Mouse (Mus musculus) limb, embryonic 11.5 days (tissue): ENCODE measurements around the gene Trp63. TPM values are rescaled to one million over a fixed set of nuclear protein-coding genes. Genes with fewer than 3 reads are reported as not detected.

Experiments
- ATAC-seq: fragments of 200-750 bp; cut with Nextera tagmentation; 2 replicates; pipeline ENCODE4 v1.8.0; 2017; ENCODE audit warnings: low read depth; ENCODE audit not compliant: insufficient number of reproducible peaks, low FRiP score, low TSS enrichment
- DNase-seq: peaks from one replicate; pipeline ENCODE4 v3.0.0-alpha.2; 2015; ENCODE audit warnings: low spot score
- H3K27ac ChIP-seq: fragments of 300-500 bp; sonication (generic); replicated peaks from 2 replicates; pipeline ENCODE4 v1.5.1; 2014; ENCODE audit warnings: low read depth, mild to moderate bottlenecking, low read length
- H3K27me3 ChIP-seq: fragments of 300-500 bp; sonication (generic); 2 replicates; pipeline ENCODE4 v1.6.1; 2014; ENCODE audit warnings: mild to moderate bottlenecking, low read length, mixed read lengths; ENCODE audit not compliant: control insufficient read depth, insufficient read depth
- H3K36me3 ChIP-seq: fragments of 300-500 bp; sonication (generic); 2 replicates; pipeline ENCODE4 v1.6.1; 2014; ENCODE audit warnings: mild to moderate bottlenecking, low read length, moderate library complexity, mixed read lengths; ENCODE audit not compliant: control insufficient read depth, insufficient read depth
- H3K4me1 ChIP-seq: fragments of 300-500 bp; sonication (generic); 2 replicates; pipeline ENCODE4 v1.6.1; 2014; ENCODE audit warnings: low read length, mixed read lengths; ENCODE audit not compliant: control insufficient read depth, insufficient read depth
- H3K4me2 ChIP-seq: fragments of 300-500 bp; sonication (generic); 2 replicates; pipeline ENCODE4 v1.6.1; 2014; ENCODE audit warnings: low read depth, mild to moderate bottlenecking, moderate library complexity; ENCODE audit not compliant: severe bottlenecking
- H3K4me3 ChIP-seq: fragments of 300-500 bp; sonication (generic); 2 replicates; pipeline ENCODE4 v1.5.1; 2014; ENCODE audit warnings: low read depth, low read length
- H3K9ac ChIP-seq: fragments of 300-500 bp; sonication (generic); 2 replicates; pipeline ENCODE4 v1.6.1; 2014; ENCODE audit warnings: mild to moderate bottlenecking, low read length
- H3K9me3 ChIP-seq: fragments of 300-500 bp; sonication (generic); 2 replicates; pipeline ENCODE4 v1.6.1; 2016; ENCODE audit warnings: low read length; ENCODE audit not compliant: control insufficient read depth
- WGBS: fragments of 180-500 bp; shearing (Covaris S2); extraction: QIAGEN DNeasy Blood & Tissue Kit; methylation state at CpG from one replicate; pipeline ENCODE4 v1.1.7; 2014; 5-methylcytosine and 5-hydroxymethylcytosine counted together
- polyA plus RNA-seq: library from polyadenylated mRNA; unstranded; fragments of >200 nt; fragmentation: Nextera tagmentation; extraction: Ambion mirVana; gene quantifications from 2 replicates; pipeline ENCODE4 v1.2.1, GENCODE M21; 2014

Gene Trp63
- polyA plus RNA-seq, 1 experiment from 2014 or later: 18.6 TPM

DNA sequence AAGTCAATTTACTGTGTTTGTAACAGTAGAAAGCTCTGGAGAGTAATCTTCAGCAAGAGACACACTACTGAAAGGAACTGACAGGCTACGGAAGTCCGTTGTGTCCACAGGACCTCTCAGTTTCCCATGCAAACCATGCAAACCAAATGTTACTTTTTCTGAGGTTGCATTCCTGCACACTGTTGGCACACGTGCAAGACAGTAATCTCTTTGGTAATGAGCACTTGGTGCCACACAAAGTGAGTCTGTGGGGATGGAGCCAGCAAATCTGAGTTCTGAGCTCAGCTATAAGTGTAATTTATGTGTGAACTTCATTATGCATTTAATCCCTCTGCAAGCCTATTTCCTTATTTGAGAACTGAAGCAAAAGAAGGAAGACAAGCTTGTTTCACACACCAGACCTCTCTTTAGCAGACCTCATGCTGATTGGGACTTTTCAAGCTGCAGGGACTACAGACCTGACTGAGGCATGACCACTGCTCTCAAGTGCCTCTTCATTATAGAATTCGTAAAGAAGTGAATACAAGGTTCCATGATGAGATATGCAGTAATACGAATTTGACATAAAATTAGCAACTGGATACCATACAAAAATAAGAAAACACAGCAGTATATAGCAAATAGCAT, 109.2 kb downstream of the Trp63 start:
- no peak overlapping the region for H3K27ac ChIP-seq
- no peak overlapping the region for H3K4me3 ChIP-seq
- H3K9ac ChIP-seq: no peak overlapping the region
- WGBS: 72% methylated on average over 5 of the region's 5 CpGs
- H3K27me3 ChIP-seq: no peaks in the 10 kb centered on the region
- no peak overlapping the region for H3K4me2 ChIP-seq
- H3K9me3 ChIP-seq: no peaks in the 10 kb centered on the region
- H3K4me1 ChIP-seq: no peaks in the 10 kb centered on the region
- DNase-seq: no peak
- no peak for ATAC-seq
- H3K36me3 ChIP-seq: no peaks in the 10 kb centered on the region

DNA sequence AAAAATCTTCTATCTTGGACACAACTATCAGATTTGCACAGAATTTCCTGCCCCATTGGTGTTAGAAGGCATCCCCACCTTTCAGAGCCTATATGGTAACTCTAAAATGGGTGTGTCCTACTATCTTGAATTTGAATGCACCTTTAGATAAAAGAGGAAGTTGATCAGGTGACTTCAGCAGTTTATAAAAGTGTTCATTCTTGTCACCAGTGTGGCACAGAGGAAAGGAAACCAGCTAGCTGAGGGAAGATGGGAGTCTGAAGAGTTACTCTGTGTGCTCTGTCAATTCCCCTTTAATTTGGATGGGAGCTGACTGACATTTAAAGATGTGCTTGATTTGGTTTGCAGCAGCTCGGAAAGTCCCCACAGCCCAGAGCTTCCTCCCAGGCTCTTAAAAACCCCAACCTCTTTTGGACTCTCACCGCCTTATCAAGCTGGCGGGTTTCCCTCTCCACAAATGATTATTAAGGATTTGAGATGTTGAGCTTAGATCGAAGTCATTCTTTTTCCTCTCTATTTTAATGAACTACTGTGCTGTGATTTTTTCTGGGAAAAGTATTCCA, 114.2 kb downstream of the Trp63 start:
- DNase-seq (no peak), ATAC-seq (no peak)
- no peak overlapping the region for H3K27ac ChIP-seq
- H3K4me3 ChIP-seq: no peak overlapping the region
- 88% methylated on average over 4 of the region's 4 CpGs for WGBS
- no peaks in the 10 kb centered on the region for H3K36me3 ChIP-seq
- H3K4me2 ChIP-seq: no peak overlapping the region
- H3K9me3 ChIP-seq: no peaks in the 10 kb centered on the region
- H3K27me3 ChIP-seq: no peaks in the 10 kb centered on the region
- H3K9ac ChIP-seq: no peak overlapping the region
- no peaks in the 10 kb centered on the region for H3K4me1 ChIP-seq

DNA sequence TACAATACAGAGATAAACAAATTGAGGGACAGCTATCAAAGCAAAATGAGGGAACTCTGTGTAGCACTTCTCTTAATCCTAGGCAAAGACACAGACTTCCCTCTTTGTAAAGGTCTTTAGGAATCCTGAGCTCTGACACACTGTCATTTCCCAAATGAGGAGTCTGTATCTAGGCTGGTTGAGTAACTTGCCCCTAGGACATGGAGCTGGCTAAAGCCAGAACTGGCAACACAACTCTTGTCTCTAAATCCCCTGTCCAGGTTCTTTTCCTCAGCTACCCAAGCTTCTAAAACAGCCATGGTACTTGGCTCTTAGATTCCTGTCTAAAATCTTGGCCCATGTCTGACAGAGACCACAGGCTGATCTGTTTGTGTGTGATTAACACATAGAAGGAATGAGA, 116.1 kb downstream of the Trp63 start:
- no peak overlapping the region for H3K9ac ChIP-seq
- H3K27me3 ChIP-seq: no peaks in the 10 kb centered on the region
- no peak for ATAC-seq
- no peaks in the 10 kb centered on the region for H3K4me1 ChIP-seq
- no peaks in the 10 kb centered on the region for H3K9me3 ChIP-seq
- no peak overlapping the region for H3K27ac ChIP-seq
- H3K4me2 ChIP-seq: no peak overlapping the region
- H3K36me3 ChIP-seq: no peaks in the 10 kb centered on the region
- no peak for DNase-seq
- H3K4me3 ChIP-seq: no peak overlapping the region

DNA sequence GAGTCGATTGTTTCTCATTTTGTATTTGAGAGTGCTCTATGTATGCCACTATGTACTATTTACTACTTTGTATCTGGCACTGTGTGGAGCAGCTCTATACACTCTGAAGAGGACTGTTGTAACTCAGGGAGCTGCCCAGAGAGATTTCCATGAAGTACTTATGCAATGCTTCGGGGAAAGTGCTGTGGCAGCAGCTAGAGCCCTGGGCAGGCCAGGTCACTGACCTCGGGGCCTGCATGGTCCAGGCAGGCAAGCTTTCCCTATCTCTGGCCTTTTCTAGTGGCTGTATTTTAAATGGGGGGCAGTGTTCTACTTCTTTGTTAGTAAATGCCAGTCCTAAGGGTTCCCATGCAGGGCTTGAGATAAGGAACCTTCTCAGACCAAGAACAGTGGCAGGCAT, 121.4 kb downstream of the Trp63 start:
- H3K27ac ChIP-seq: no peak overlapping the region
- H3K27me3 ChIP-seq: no peaks in the 10 kb centered on the region
- H3K4me3 ChIP-seq: no peak overlapping the region
- no peak for ATAC-seq
- no peaks in the 10 kb centered on the region for H3K9me3 ChIP-seq
- no peaks in the 10 kb centered on the region for H3K4me1 ChIP-seq
- H3K36me3 ChIP-seq: no peaks in the 10 kb centered on the region
- no peak for DNase-seq
- no peak overlapping the region for H3K4me2 ChIP-seq
- WGBS: 71% methylated on average over 3 of the region's 3 CpGs
- H3K9ac ChIP-seq: no peak overlapping the region

DNA sequence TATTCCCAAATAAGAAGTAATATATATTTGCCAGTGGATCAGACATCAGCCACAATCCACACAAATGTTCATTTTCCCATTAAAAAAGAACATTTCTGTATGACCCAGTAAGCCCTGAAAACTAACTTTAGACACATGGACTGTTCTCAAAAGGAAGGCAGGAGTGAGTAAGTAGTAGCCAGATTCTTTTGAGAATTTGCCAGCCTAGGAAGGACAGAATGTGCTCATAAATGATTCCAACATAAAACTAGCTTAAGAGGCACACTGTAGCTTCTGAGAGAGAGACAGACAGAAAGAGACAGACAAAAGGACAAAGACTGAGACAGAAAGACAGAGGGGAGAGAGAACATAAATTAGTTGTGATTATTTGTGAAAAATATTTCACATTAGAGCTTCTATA, 123.6 kb downstream of the Trp63 start:
- DNase-seq (no peak), ATAC-seq (no peak)
- Histone ChIP-seq H3K27ac (no peak overlapping the region), H3K4me1 (no peaks in the 10 kb centered on the region), H3K9me3 (no peaks in the 10 kb centered on the region), H3K36me3 (no peaks in the 10 kb centered on the region), H3K4me2 (no peak overlapping the region), H3K27me3 (no peaks in the 10 kb centered on the region), H3K4me3 (no peak overlapping the region), H3K9ac (no peak overlapping the region)

- Histone ChIP-seq H3K27me3 (no peaks in the 10 kb centered on the region), H3K4me1 (no peaks in the 10 kb centered on the region), H3K36me3 (no peaks in the 10 kb centered on the region), H3K4me3 (no peak overlapping the region), H3K9me3 (no peaks in the 10 kb centered on the region), H3K4me2 (no peak overlapping the region), H3K9ac (no peak overlapping the region), H3K27ac (no peak overlapping the region)
- DNase-seq (no peak), ATAC-seq (no peak)
- 40% methylated on average over 10 of the region's 10 CpGs for WGBS
Observed at GRCm38 (mm10) chr16:25817753-25818624, 134.4 kb downstream of the Trp63 start.

DNA sequence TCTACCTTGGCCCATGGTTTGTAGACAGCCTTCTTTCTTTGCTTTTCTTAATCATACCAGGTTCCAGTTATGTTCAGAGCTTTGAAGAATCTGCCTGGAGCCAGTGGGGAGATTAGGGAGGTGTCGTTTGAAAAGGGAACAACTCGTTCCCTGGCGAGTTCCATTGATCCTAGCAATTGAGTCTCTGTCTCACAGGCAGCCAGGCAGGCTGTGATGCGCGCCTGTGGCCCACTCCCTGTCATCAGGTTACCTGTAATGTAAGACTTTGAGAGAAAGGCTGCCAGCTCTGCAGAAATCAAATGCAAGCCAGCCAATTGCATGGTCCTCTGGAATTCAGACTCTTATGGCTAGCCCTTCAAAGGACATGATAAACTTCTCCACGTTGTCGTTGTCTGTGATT, 142.5 kb downstream of the Trp63 start:
- H3K9me3 ChIP-seq: no peaks in the 10 kb centered on the region
- no peak overlapping the region for H3K9ac ChIP-seq
- WGBS: 56% methylated on average over 7 of the region's 7 CpGs

GRCm38 (mm10) chr16:25832576-25832975, 149.0 kb downstream of the Trp63 start:
- ATAC-seq (no peak), DNase-seq (no peak)
- Histone ChIP-seq H3K4me3 (no peak overlapping the region), H3K27me3 (no peaks in the 10 kb centered on the region), H3K4me2 (no peak overlapping the region), H3K27ac (no peak overlapping the region), H3K9me3 (no peaks in the 10 kb centered on the region), H3K4me1 (no peaks in the 10 kb centered on the region), H3K9ac (no peak overlapping the region), H3K36me3 (no peaks in the 10 kb centered on the region)
- 80% methylated on average over 4 of the region's 4 CpGs for WGBS

More for the DNA sequence above, 142.5 kb downstream of the Trp63 start:
- Histone ChIP-seq H3K4me1 (no peaks in the 10 kb centered on the region), H3K4me2 (no peak overlapping the region), H3K4me3 (no peak overlapping the region), H3K27me3 (no peaks in the 10 kb centered on the region), H3K36me3 (no peaks in the 10 kb centered on the region), H3K27ac (no peak overlapping the region)
- DNase-seq (no peak), ATAC-seq (no peak)
